Mouse (Mus musculus): Measurements from ENCODE around the gene Selenom. TPM values are rescaled to one million over a fixed set of nuclear protein-coding genes. Genes with fewer than 3 reads are reported as not detected.

The Selenom gene
- polyA plus RNA-seq, 1 experiment from 2014 or later = 78.0 TPM

- H3K9me3 ChIP-seq (replicated peaks) = no peaks in the 10 kb centered on the region
- no peaks in the 10 kb centered on the region for H3K27me3 ChIP-seq
- peaks cover 77% of the 10 kb centered on the region for H3K36me3 ChIP-seq
- no peak overlapping the region for H3K4me2 ChIP-seq (replicated peaks)
- WGBS = 83% methylated on average over 9 of the region's 9 CpGs
- H3K4me1 ChIP-seq = no peaks in the 10 kb centered on the region
- H3K9ac ChIP-seq = no peak overlapping the region
- H3K4me3 ChIP-seq = no peak overlapping the region
- ATAC-seq (ENCODE audit: low FRiP score) = no peak
- no peak overlapping the region for H3K27ac ChIP-seq
These were observed 11.7 kb downstream of the Selenom start for GRCm38 (mm10) chr11:3526207-3526606.

GRCm38 (mm10) chr11:3526979-3527738 is 12.7 kb downstream of the Selenom start:
- no peak overlapping the region for H3K9ac ChIP-seq
- 91% methylated on average over 24 of the region's 24 CpGs for WGBS
- no peak overlapping the region for H3K27ac ChIP-seq

GRCm38 (mm10) chr11:3527766-3528165 is 13.3 kb downstream of the Selenom start:
- 80% methylated on average over 8 of the region's 8 CpGs for WGBS
- Histone ChIP-seq H3K9me3 (replicated peaks) (no peaks in the 10 kb centered on the region), H3K4me1 (no peaks in the 10 kb centered on the region), H3K36me3 (peaks cover 75% of the 10 kb centered on the region), H3K9ac (no peak overlapping the region), H3K4me2 (replicated peaks) (no peak overlapping the region), H3K4me3 (no peak overlapping the region), H3K27ac (no peak overlapping the region), H3K27me3 (no peaks in the 10 kb centered on the region)
- ATAC-seq (ENCODE audit: low FRiP score) = no peak

More at GRCm38 (mm10) chr11:3526979-3527738, 12.7 kb downstream of the Selenom start:
- Histone ChIP-seq H3K4me1 (no peaks in the 10 kb centered on the region), H3K4me2 (replicated peaks) (no peak overlapping the region), H3K4me3 (no peak overlapping the region), H3K9me3 (replicated peaks) (no peaks in the 10 kb centered on the region), H3K36me3 (peaks cover 75% of the 10 kb centered on the region), H3K27me3 (no peaks in the 10 kb centered on the region)
- no peak for ATAC-seq (ENCODE audit: low FRiP score)

- Histone ChIP-seq H3K4me3 (no peak overlapping the region), H3K9me3 (replicated peaks) (no peaks in the 10 kb centered on the region), H3K9ac (no peak overlapping the region), H3K27ac (no peak overlapping the region), H3K4me1 (no peaks in the 10 kb centered on the region), H3K36me3 (peaks cover 73% of the 10 kb centered on the region), H3K4me2 (replicated peaks) (no peak overlapping the region), H3K27me3 (no peaks in the 10 kb centered on the region)
- no peak for ATAC-seq (ENCODE audit: low FRiP score)
- 89% methylated on average over 6 of the region's 6 CpGs for WGBS
These were observed 13.7 kb downstream of the Selenom start for GRCm38 (mm10) chr11:3528208-3528607.

- H3K4me2 ChIP-seq (replicated peaks) = no peak overlapping the region
- ATAC-seq (ENCODE audit: low FRiP score) = no peak
- WGBS = 81% methylated on average over 20 of the region's 20 CpGs
- H3K4me1 ChIP-seq = peaks cover under 1% of the 10 kb centered on the region; the same call in 1 of the 2 replicates
- H3K36me3 ChIP-seq = peaks cover 66% of the 10 kb centered on the region
- no peaks in the 10 kb centered on the region for H3K27me3 ChIP-seq
- no peak overlapping the region for H3K9ac ChIP-seq
- no peaks in the 10 kb centered on the region for H3K9me3 ChIP-seq (replicated peaks)
- H3K27ac ChIP-seq = no peak overlapping the region
- H3K4me3 ChIP-seq = no peak overlapping the region
These were observed 15.2 kb downstream of the Selenom start for GRCm38 (mm10) chr11:3529476-3530252.

- Histone ChIP-seq H3K27ac (no peak overlapping the region), H3K9ac (no peak overlapping the region), H3K9me3 (replicated peaks) (no peaks in the 10 kb centered on the region), H3K4me3 (no peak overlapping the region), H3K36me3 (peaks cover 57% of the 10 kb centered on the region), H3K4me1 (peaks cover 9% of the 10 kb centered on the region), H3K27me3 (no peaks in the 10 kb centered on the region), H3K4me2 (replicated peaks) (no peak overlapping the region)
- WGBS = 91% methylated on average over 3 of the region's 3 CpGs
- no peak for ATAC-seq (ENCODE audit: low FRiP score)
These were observed 16.2 kb downstream of the Selenom start for GRCm38 (mm10) chr11:3530731-3531130.

- Histone ChIP-seq H3K4me1 (peaks cover 18% of the 10 kb centered on the region), H3K36me3 (peaks cover 51% of the 10 kb centered on the region), H3K4me2 (replicated peaks) (no peak overlapping the region), H3K9me3 (replicated peaks) (no peaks in the 10 kb centered on the region), H3K27me3 (no peaks in the 10 kb centered on the region), H3K27ac (no peak overlapping the region), H3K9ac (no peak overlapping the region), H3K4me3 (no peak overlapping the region)
- ATAC-seq (ENCODE audit: low FRiP score) = no peak
- 81% methylated on average over 6 of the region's 6 CpGs for WGBS
These were observed 17.1 kb downstream of the Selenom start for GRCm38 (mm10) chr11:3531634-3532033.

- Histone ChIP-seq H3K27ac (no peak overlapping the region), H3K4me2 (replicated peaks) (no peak overlapping the region), H3K4me3 (no peak overlapping the region), H3K36me3 (peaks cover 44% of the 10 kb centered on the region), H3K4me1 (peaks cover 21% of the 10 kb centered on the region), H3K27me3 (no peaks in the 10 kb centered on the region), H3K9ac (no peak overlapping the region), H3K9me3 (replicated peaks) (no peaks in the 10 kb centered on the region)
- no peak for ATAC-seq (ENCODE audit: low FRiP score)
- 93% methylated on average over 16 of the region's 16 CpGs for WGBS
These were observed 17.8 kb downstream of the Selenom start for GRCm38 (mm10) chr11:3532101-3532931.

- H3K4me2 ChIP-seq (replicated peaks) = no peak overlapping the region
- peaks cover 31% of the 10 kb centered on the region for H3K4me1 ChIP-seq
- H3K4me3 ChIP-seq = no peak overlapping the region
- no peak overlapping the region for H3K27ac ChIP-seq
- H3K9ac ChIP-seq = no peak overlapping the region
- peaks cover 35% of the 10 kb centered on the region for H3K36me3 ChIP-seq
- WGBS = 89% methylated on average over 17 of the region's 17 CpGs
- H3K9me3 ChIP-seq (replicated peaks) = no peaks in the 10 kb centered on the region
- no peak for ATAC-seq (ENCODE audit: low FRiP score)
- no peaks in the 10 kb centered on the region for H3K27me3 ChIP-seq
These were observed 19.0 kb downstream of the Selenom start for GRCm38 (mm10) chr11:3533406-3533932.

GRCm38 (mm10) chr11:3534956-3535355 is 20.5 kb downstream of the Selenom start:
- H3K9ac ChIP-seq = peak overlapping the region; percentile 74
- 4% methylated on average over 8 of the region's 8 CpGs for WGBS

GRCm38 (mm10) chr11:3535406-3535986 is 21.0 kb downstream of the Selenom start:
- Histone ChIP-seq H3K27ac (peak overlapping the region; percentile 85), H3K27me3 (no peaks in the 10 kb centered on the region), H3K4me1 (peaks cover 33% of the 10 kb centered on the region), H3K9ac (peak overlapping the region; percentile 74), H3K9me3 (replicated peaks) (no peaks in the 10 kb centered on the region), H3K4me3 (peak overlapping the region; percentile 52), H3K4me2 (replicated peaks) (peak overlapping the region; percentile 96), H3K36me3 (peaks cover 19% of the 10 kb centered on the region)
- under 1% methylated on average over 36 of the region's 36 CpGs for WGBS
- ATAC-seq (ENCODE audit: low FRiP score) = peak; percentile 85

More at GRCm38 (mm10) chr11:3534956-3535355, 20.5 kb downstream of the Selenom start:
- Histone ChIP-seq H3K27ac (0 out of 2 replicates have a peak overlapping the region, but pooled peaks have one; percentile 85), H3K36me3 (peaks cover 21% of the 10 kb centered on the region), H3K4me2 (replicated peaks) (peak overlapping the region; percentile 96), H3K9me3 (replicated peaks) (no peaks in the 10 kb centered on the region), H3K27me3 (no peaks in the 10 kb centered on the region), H3K4me3 (peak overlapping the region; percentile 52; the same call in 1 of the 2 replicates), H3K4me1 (peaks cover 33% of the 10 kb centered on the region)
- ATAC-seq (ENCODE audit: low FRiP score) = 0 out of 2 replicates have a peak, but pooled peaks have one; percentile 1

All from hindbrain, embryonic 12.5 days (tissue).